Mouse (Mus musculus) forebrain, embryonic 13.5 days (tissue): Measurements from ENCODE around the gene Gm20388. TPM values are rescaled to one million over a fixed set of nuclear protein-coding genes. Genes with fewer than 3 reads are reported as not detected.
"Not testable (repeated sequence)": the region's sequence is repeated elsewhere in the genome, so short reads cannot be mapped to it uniquely, and the experiment has no call there.

Source experiments
- ATAC-seq: fragments of 200-750 bp; cut with Nextera tagmentation; 2 replicates; pipeline ENCODE4 v1.8.0; 2017
- H3K27ac ChIP-seq: fragments of 300-500 bp; sonication (generic); 2 replicates; pipeline ENCODE4 v1.5.1; 2015; ENCODE audit warnings: inconsistent platforms, mild to moderate bottlenecking, moderate library complexity
- H3K27me3 ChIP-seq: fragments of 300-500 bp; sonication (generic); 2 replicates; pipeline ENCODE4 v1.6.1; 2015; ENCODE audit warnings: mild to moderate bottlenecking, inconsistent platforms
- H3K36me3 ChIP-seq: fragments of 300-500 bp; sonication (generic); 2 replicates; pipeline ENCODE4 v1.6.1; 2015; ENCODE audit warnings: mild to moderate bottlenecking, inconsistent platforms; ENCODE audit not compliant: poor library complexity, severe bottlenecking
- H3K4me1 ChIP-seq: fragments of 300-500 bp; sonication (generic); 2 replicates; pipeline ENCODE4 v1.6.1; 2015; ENCODE audit warnings: inconsistent platforms
- H3K4me2 ChIP-seq: fragments of 300-500 bp; sonication (generic); 2 replicates; pipeline ENCODE4 v1.6.1; 2015; ENCODE audit warnings: inconsistent platforms, mild to moderate bottlenecking, moderate library complexity
- H3K4me3 ChIP-seq: fragments of 300-500 bp; sonication (generic); 2 replicates; pipeline ENCODE4 v1.5.1; 2015; ENCODE audit warnings: mild to moderate bottlenecking, inconsistent platforms
- H3K9ac ChIP-seq: fragments of 300-500 bp; sonication (generic); 2 replicates; pipeline ENCODE4 v1.6.1; 2015; ENCODE audit warnings: mild to moderate bottlenecking, inconsistent platforms
- H3K9me3 ChIP-seq: fragments of 300-500 bp; sonication (generic); replicated peaks from 2 replicates; pipeline ENCODE4 v1.6.1; 2016; ENCODE audit warnings: inconsistent platforms
- WGBS: fragments of 180-500 bp; shearing (Covaris S2); methylation state at CpG from one replicate; pipeline ENCODE4 v1.1.7; 2015; 5-methylcytosine and 5-hydroxymethylcytosine counted together
- polyA plus RNA-seq: library from polyadenylated mRNA; unstranded; fragments of >200 nt; fragmentation: Nextera tagmentation; extraction: Ambion mirVana; gene quantifications from 2 replicates; pipeline ENCODE4 v1.2.1, GENCODE M21; 2015

The Gm20388 gene
- polyA plus RNA-seq, 1 experiment from 2014 or later = 5.6 TPM

GRCm38 (mm10) chr8:121134102-121134501 lies 1223.5 kb downstream of the Gm20388 start:
- no peak overlapping the region for H3K27ac ChIP-seq
- no peak overlapping the region for H3K4me2 ChIP-seq
- no peak overlapping the region for H3K4me3 ChIP-seq
- no peak overlapping the region for H3K9ac ChIP-seq
- ATAC-seq = no peak
- no peaks in the 10 kb centered on the region for H3K36me3 ChIP-seq
- H3K4me1 ChIP-seq = peaks cover under 1% of the 10 kb centered on the region; the same call in 1 of the 2 replicates
- H3K27me3 ChIP-seq = peaks cover 42% of the 10 kb centered on the region
- H3K9me3 ChIP-seq = peaks cover 17% of the 10 kb centered on the region
- 87% methylated on average over 10 of the region's 10 CpGs for WGBS

- 90% methylated on average over 11 of the region's 11 CpGs for WGBS
- Histone ChIP-seq H3K4me3 (no peak overlapping the region), H3K9ac (no peak overlapping the region), H3K4me2 (no peak overlapping the region), H3K27me3 (peaks cover 42% of the 10 kb centered on the region), H3K9me3 (peaks cover 17% of the 10 kb centered on the region), H3K36me3 (no peaks in the 10 kb centered on the region), H3K4me1 (no peaks in the 10 kb centered on the region), H3K27ac (no peak overlapping the region)
- no peak for ATAC-seq
These were observed 1223.9 kb downstream of the Gm20388 start for GRCm38 (mm10) chr8:121134512-121134911.

GRCm38 (mm10) chr8:121136856-121137255 lies 1226.2 kb downstream of the Gm20388 start:
- 90% methylated on average over 6 of the region's 6 CpGs for WGBS
- Histone ChIP-seq H3K27me3 (peaks cover 24% of the 10 kb centered on the region), H3K4me3 (no peak overlapping the region), H3K36me3 (no peaks in the 10 kb centered on the region), H3K9ac (no peak overlapping the region), H3K4me1 (no peaks in the 10 kb centered on the region), H3K27ac (no peak overlapping the region), H3K9me3 (peaks cover 17% of the 10 kb centered on the region), H3K4me2 (no peak overlapping the region)
- ATAC-seq = no peak

GRCm38 (mm10) chr8:121145457-121146134 lies 1235.0 kb downstream of the Gm20388 start:
- WGBS = 82% methylated on average over 5 of the region's 6 CpGs
- H3K4me2 ChIP-seq, H3K4me1 ChIP-seq, H3K9me3 ChIP-seq, H3K27ac ChIP-seq, ATAC-seq, H3K9ac ChIP-seq, H3K36me3 ChIP-seq, H3K4me3 ChIP-seq: not testable (repeated sequence)
- peaks cover 14% of the 10 kb centered on the region for H3K27me3 ChIP-seq

- H3K4me1 ChIP-seq = peaks cover 3% of the 10 kb centered on the region; the same call in 1 of the 2 replicates
- H3K27ac ChIP-seq = no peak overlapping the region
- no peaks in the 10 kb centered on the region for H3K36me3 ChIP-seq
- no peak overlapping the region for H3K9ac ChIP-seq
- no peak overlapping the region for H3K4me3 ChIP-seq
- no peak overlapping the region for H3K4me2 ChIP-seq
- no peaks in the 10 kb centered on the region for H3K9me3 ChIP-seq
- H3K27me3 ChIP-seq = peaks cover 13% of the 10 kb centered on the region
- WGBS = 46% methylated on average over 8 of the region's 8 CpGs
- no peak for ATAC-seq
These were observed 1238.0 kb downstream of the Gm20388 start for GRCm38 (mm10) chr8:121148573-121149083.

GRCm38 (mm10) chr8:121152394-121152793 lies 1241.8 kb downstream of the Gm20388 start:
- 76% methylated on average over 12 of the region's 12 CpGs for WGBS
- H3K4me3 ChIP-seq = no peak overlapping the region
- H3K9ac ChIP-seq = no peak overlapping the region
- no peak for ATAC-seq
- no peak overlapping the region for H3K27ac ChIP-seq
- H3K4me2 ChIP-seq = no peak overlapping the region
- H3K36me3 ChIP-seq = no peaks in the 10 kb centered on the region
- H3K27me3 ChIP-seq = peaks cover 7% of the 10 kb centered on the region; the same call in 1 of the 2 replicates
- H3K9me3 ChIP-seq = no peaks in the 10 kb centered on the region
- no peaks in the 10 kb centered on the region for H3K4me1 ChIP-seq

- Histone ChIP-seq H3K27ac (no peak overlapping the region), H3K4me3 (no peak overlapping the region)
- WGBS = 92% methylated on average over 7 of the region's 7 CpGs
These were observed 1246.4 kb downstream of the Gm20388 start for GRCm38 (mm10) chr8:121156990-121157491.

GRCm38 (mm10) chr8:121158812-121159211 lies 1248.2 kb downstream of the Gm20388 start:
- no peaks in the 10 kb centered on the region for H3K27me3 ChIP-seq
- no peaks in the 10 kb centered on the region for H3K36me3 ChIP-seq
- WGBS = 81% methylated on average over 13 of the region's 13 CpGs
- no peak overlapping the region for H3K4me2 ChIP-seq
- no peaks in the 10 kb centered on the region for H3K9me3 ChIP-seq
- no peak overlapping the region for H3K4me3 ChIP-seq
- H3K4me1 ChIP-seq = 0 out of 2 replicates have a peak, but pooled peaks cover 1% of the 10 kb centered on the region
- ATAC-seq = no peak
- no peak overlapping the region for H3K9ac ChIP-seq
- no peak overlapping the region for H3K27ac ChIP-seq

More at GRCm38 (mm10) chr8:121156990-121157491, 1246.4 kb downstream of the Gm20388 start:
- Histone ChIP-seq H3K4me1 (no peaks in the 10 kb centered on the region), H3K36me3 (no peaks in the 10 kb centered on the region), H3K4me2 (no peak overlapping the region), H3K9me3 (no peaks in the 10 kb centered on the region), H3K9ac (no peak overlapping the region), H3K27me3 (no peaks in the 10 kb centered on the region)
- ATAC-seq = no peak

GRCm38 (mm10) chr8:121161437-121161836 lies 1250.8 kb downstream of the Gm20388 start:
- no peak overlapping the region for H3K9ac ChIP-seq
- H3K4me1 ChIP-seq = 0 out of 2 replicates have a peak, but pooled peaks cover 8% of the 10 kb centered on the region
- H3K27me3 ChIP-seq = no peaks in the 10 kb centered on the region
- H3K9me3 ChIP-seq = no peaks in the 10 kb centered on the region
- H3K4me2 ChIP-seq = no peak overlapping the region
- no peak for ATAC-seq
- no peaks in the 10 kb centered on the region for H3K36me3 ChIP-seq
- no peak overlapping the region for H3K4me3 ChIP-seq
- 96% methylated on average over 5 of the region's 5 CpGs for WGBS
- H3K27ac ChIP-seq = no peak overlapping the region

GRCm38 (mm10) chr8:121162413-121162812 lies 1251.8 kb downstream of the Gm20388 start:
- Histone ChIP-seq H3K9ac (no peak overlapping the region), H3K36me3 (no peaks in the 10 kb centered on the region), H3K27me3 (no peaks in the 10 kb centered on the region), H3K4me1 (0 out of 2 replicates have a peak, but pooled peaks cover 8% of the 10 kb centered on the region), H3K4me2 (no peak overlapping the region), H3K9me3 (no peaks in the 10 kb centered on the region), H3K4me3 (no peak overlapping the region), H3K27ac (no peak overlapping the region)
- 73% methylated on average over 4 of the region's 4 CpGs for WGBS
- no peak for ATAC-seq

- Histone ChIP-seq H3K4me3 (no peak overlapping the region), H3K4me1 (0 out of 2 replicates have a peak, but pooled peaks cover 8% of the 10 kb centered on the region), H3K4me2 (no peak overlapping the region), H3K36me3 (no peaks in the 10 kb centered on the region), H3K9ac (no peak overlapping the region), H3K9me3 (no peaks in the 10 kb centered on the region), H3K27ac (no peak overlapping the region), H3K27me3 (no peaks in the 10 kb centered on the region)
- no peak for ATAC-seq
- WGBS = 79% methylated on average over 11 of the region's 11 CpGs
These were observed 1252.5 kb downstream of the Gm20388 start for GRCm38 (mm10) chr8:121162906-121163695.

- no peaks in the 10 kb centered on the region for H3K27me3 ChIP-seq
- no peak overlapping the region for H3K4me2 ChIP-seq
- no peak overlapping the region for H3K4me3 ChIP-seq
- no peaks in the 10 kb centered on the region for H3K9me3 ChIP-seq
- WGBS = 48% methylated on average over 8 of the region's 8 CpGs
- H3K36me3 ChIP-seq = no peaks in the 10 kb centered on the region
- H3K27ac ChIP-seq = no peak overlapping the region
- ATAC-seq = no peak
- no peak overlapping the region for H3K9ac ChIP-seq
- 0 out of 2 replicates have a peak, but pooled peaks cover 8% of the 10 kb centered on the region for H3K4me1 ChIP-seq
These were observed 1253.4 kb downstream of the Gm20388 start for GRCm38 (mm10) chr8:121164017-121164469.
